Mouse (Mus musculus) hematopoietic stem cell, adult 5-6 weeks (primary cell): ENCODE data around the gene Rpl9-ps6. TPM values are rescaled to one million over a fixed set of nuclear protein-coding genes. Genes with fewer than 3 reads are reported as not detected.
"Not testable (repeated sequence)": the region's sequence is repeated elsewhere in the genome, so short reads cannot be mapped to it uniquely, and the experiment has no call there.

Experiments
- ATAC-seq, 2 experiments: fragments of 125-278 bp in 1 of 2; replicated peaks in 1 of 2; 2 replicates each; pipeline ENCODE4 v1.8.0; 2016 to 2017; ENCODE audit warnings: inconsistent platforms in 2 of 2, mild to moderate bottlenecking in 2 of 2, moderate number of reproducible peaks in 2 of 2, low read depth in 1 of 2, moderate TSS enrichment in 1 of 2; ENCODE audit not compliant: low FRiP score in 2 of 2, poor library complexity in 2 of 2, severe bottlenecking in 2 of 2, insufficient read depth in 1 of 2, low TSS enrichment in 1 of 2
- total RNA-seq: library from RNA; stranded (forward); fragments of 172-1452, 232-1000 nt; gene quantifications from 2 replicates; pipeline ENCODE4 v1.2.3, GENCODE M21; 2017

Rpl9-ps6 gene
- total RNA-seq, 1 experiment from 2014 or later, result 106 TPM

GRCm38 (mm10) chr19:32486106-32486724, 19.8 kb upstream of the Rpl9-ps6 start:
- peak; percentile 73 to 87 for ATAC-seq

GRCm38 (mm10) chr19:32485681-32486105, 19.3 kb upstream of the Rpl9-ps6 start, which contains the start of gene Minpp1:
Gene Minpp1 (plus strand): TSS chr19:32485769.
- ATAC-seq, result peak; percentile 70 to 77

GRCm38 (mm10) chr19:32484941-32485660, 18.7 kb upstream of the Rpl9-ps6 start:
- 0 out of 4 replicates have a peak, but pooled peaks of 1 of the 2 experiments have one; percentile 6 for ATAC-seq

- no peak for ATAC-seq
Observed at GRCm38 (mm10) chr19:32481511-32481910, 15.1 kb upstream of the Rpl9-ps6 start.

- no peak for ATAC-seq
Observed at GRCm38 (mm10) chr19:32480791-32481442, 14.5 kb upstream of the Rpl9-ps6 start.

GRCm38 (mm10) chr19:32480255-32480654, 13.9 kb upstream of the Rpl9-ps6 start:
- no peak for ATAC-seq

GRCm38 (mm10) chr19:32476712-32477052, 10.3 kb upstream of the Rpl9-ps6 start:
- ATAC-seq, result no peak

GRCm38 (mm10) chr19:32476016-32476711, 9.8 kb upstream of the Rpl9-ps6 start:
- peak in 1 of 2 experiments; percentile 45; a peak in 2 of 4 replicates for ATAC-seq

GRCm38 (mm10) chr19:32470570-32471263, 4.3 kb upstream of the Rpl9-ps6 start:
- ATAC-seq, result no peak; a peak in 1 of 4 replicates

GRCm38 (mm10) chr19:32470059-32470497, 3.7 kb upstream of the Rpl9-ps6 start:
- peak in 1 of 2 experiments; percentile 68; a peak in 1 of 4 replicates for ATAC-seq

- no peak for ATAC-seq
Observed at GRCm38 (mm10) chr19:32467325-32467724, 947 bp upstream of the Rpl9-ps6 start.

- ATAC-seq, result no peak
Observed at GRCm38 (mm10) chr19:32465228-32465627, 1.1 kb downstream of the Rpl9-ps6 start.

GRCm38 (mm10) chr19:32463037-32463436, 3.3 kb downstream of the Rpl9-ps6 start:
- no peak for ATAC-seq

GRCm38 (mm10) chr19:32457631-32458030, 8.7 kb downstream of the Rpl9-ps6 start:
- not testable (repeated sequence) for ATAC-seq

GRCm38 (mm10) chr19:32456744-32457143, 9.6 kb downstream of the Rpl9-ps6 start:
- ATAC-seq, result no peak

GRCm38 (mm10) chr19:32452231-32452630, 14.1 kb downstream of the Rpl9-ps6 start:
- no peak for ATAC-seq

GRCm38 (mm10) chr19:32448931-32449330, 17.4 kb downstream of the Rpl9-ps6 start:
- ATAC-seq, result no peak
